Mouse (Mus musculus): ENCODE results near the gene F11. TPM values are rescaled to one million over a fixed set of nuclear protein-coding genes. Genes with fewer than 3 reads are reported as not detected.

Gene F11
- not detected for polyA plus RNA-seq (2021)

GRCm38 (mm10) chr8:45261920-45262319 lies at the start of gene F11:
TSS of gene F11 (minus strand) at chr8:45262031.
- no peak for TF ChIP-seq CTCF (IDR thresholded peaks at IDR 0.05)
- in situ Hi-C loops (cut with MboI; ENCODE audit: low pct_unique_long_range_greater_than_20kb): no loop called here
- no peaks in the 10 kb centered on the region for H3K27me3 ChIP-seq
- POLR2A ChIA-PET: no interaction called here
- ATAC-seq (no peak), DNase-seq (ENCODE audit: low read depth, low spot score) (no peak)
- CTCF ChIA-PET: no interaction called here

GRCm38 (mm10) chr8:45310967-45311366 lies 49.1 kb upstream of the F11 start:
- ChIA-PET CTCF (no interaction called here), POLR2A (no interaction called here)
- in situ Hi-C loops (cut with MboI; ENCODE audit: low pct_unique_long_range_greater_than_20kb): no loop called here
- no peaks in the 10 kb centered on the region for H3K27me3 ChIP-seq
- ATAC-seq: no peak
- TF ChIP-seq CTCF (IDR thresholded peaks at IDR 0.05): no peak
- no peak for DNase-seq (ENCODE audit: low read depth, low spot score)

- POLR2A ChIA-PET: no interaction called here
- no peaks in the 10 kb centered on the region for H3K27me3 ChIP-seq
- CTCF ChIA-PET: no interaction called here
- no peak for ATAC-seq
- in situ Hi-C loops (cut with MboI; ENCODE audit: low pct_unique_long_range_greater_than_20kb): no loop called here
- DNase-seq (ENCODE audit: low read depth, low spot score): no peak
- TF ChIP-seq CTCF (IDR thresholded peaks at IDR 0.05): no peak
These were observed 46.5 kb upstream of the F11 start, which contains the start of gene Gm45753 for GRCm38 (mm10) chr8:45308366-45308765. TSS of gene Gm45753 (minus strand) at chr8:45308466.

- no peak for TF ChIP-seq CTCF (IDR thresholded peaks at IDR 0.05)
- ChIA-PET POLR2A (no interaction called here), CTCF (no interaction called here)
- ATAC-seq (no peak), DNase-seq (ENCODE audit: low read depth, low spot score) (no peak)
- in situ Hi-C loops (cut with MboI; ENCODE audit: low pct_unique_long_range_greater_than_20kb): no loop called here
- H3K27me3 ChIP-seq: peaks cover 3% of the 10 kb centered on the region
These were observed 43.6 kb upstream of the F11 start for GRCm38 (mm10) chr8:45305479-45305878.

GRCm38 (mm10) chr8:45304354-45304753 lies 42.5 kb upstream of the F11 start:
- in situ Hi-C loops (cut with MboI; ENCODE audit: low pct_unique_long_range_greater_than_20kb): no loop called here
- ChIA-PET POLR2A (no interaction called here), CTCF (interaction anchor here (1.3 kb wide), 1 partner anchor 13 kb away, joined by 3 read pairs; no protein-coding TSS in a partner anchor)
- peaks cover 4% of the 10 kb centered on the region for H3K27me3 ChIP-seq
- TF ChIP-seq CTCF (IDR thresholded peaks at IDR 0.05): no peak
- ATAC-seq (no peak), DNase-seq (ENCODE audit: low read depth, low spot score) (no peak)

- no peak for TF ChIP-seq CTCF (IDR thresholded peaks at IDR 0.05)
- ChIA-PET POLR2A (no interaction called here), CTCF (interaction anchor here (0.8 kb wide), 1 partner anchor 66 kb away, joined by 3 read pairs; no protein-coding TSS in a partner anchor)
- ATAC-seq (no peak), DNase-seq (ENCODE audit: low read depth, low spot score) (no peak)
- H3K27me3 ChIP-seq: peaks cover 4% of the 10 kb centered on the region
- in situ Hi-C loops (cut with MboI; ENCODE audit: low pct_unique_long_range_greater_than_20kb): no loop called here
These were observed 40.6 kb upstream of the F11 start for GRCm38 (mm10) chr8:45302390-45302789.

- in situ Hi-C loops (cut with MboI; ENCODE audit: low pct_unique_long_range_greater_than_20kb): no loop called here
These were observed 33.4 kb upstream of the F11 start for GRCm38 (mm10) chr8:45295276-45295675.

GRCm38 (mm10) chr8:45294687-45295086 lies 32.9 kb upstream of the F11 start, which contains the start of gene Klkb1:
TSS of gene Klkb1 (minus strand) at chr8:45294859.
- TF ChIP-seq CTCF (IDR thresholded peaks at IDR 0.05): no peak
- H3K27me3 ChIP-seq: peaks cover 13% of the 10 kb centered on the region
- ATAC-seq: no peak
- POLR2A ChIA-PET: no interaction called here
- CTCF ChIA-PET: no interaction called here
- in situ Hi-C loops (cut with MboI; ENCODE audit: low pct_unique_long_range_greater_than_20kb): no loop called here
- DNase-seq (ENCODE audit: low read depth, low spot score): no peak

More at GRCm38 (mm10) chr8:45295276-45295675, 33.4 kb upstream of the F11 start:
- H3K27me3 ChIP-seq: peaks cover 13% of the 10 kb centered on the region
- ChIA-PET CTCF (no interaction called here), POLR2A (no interaction called here)
- TF ChIP-seq CTCF (IDR thresholded peaks at IDR 0.05): no peak
- DNase-seq (ENCODE audit: low read depth, low spot score) (no peak), ATAC-seq (no peak)

GRCm38 (mm10) chr8:45291790-45292189 lies 30.0 kb upstream of the F11 start:
- TF ChIP-seq CTCF (IDR thresholded peaks at IDR 0.05): no peak
- in situ Hi-C loops (cut with MboI; ENCODE audit: low pct_unique_long_range_greater_than_20kb): no loop called here
- peaks cover 32% of the 10 kb centered on the region for H3K27me3 ChIP-seq
- DNase-seq (ENCODE audit: low read depth, low spot score): no peak
- ChIA-PET POLR2A (no interaction called here), CTCF (no interaction called here)
- ATAC-seq: no peak

GRCm38 (mm10) chr8:45281630-45282029 lies 19.8 kb upstream of the F11 start:
- CTCF ChIA-PET: no interaction called here
- POLR2A ChIA-PET: no interaction called here
- no peak for ATAC-seq
- in situ Hi-C loops (cut with MboI; ENCODE audit: low pct_unique_long_range_greater_than_20kb): no loop called here
- peaks cover 1% of the 10 kb centered on the region for H3K27me3 ChIP-seq
- DNase-seq (ENCODE audit: low read depth, low spot score): no peak
- TF ChIP-seq CTCF (IDR thresholded peaks at IDR 0.05): no peak

GRCm38 (mm10) chr8:45277453-45277852 lies 15.6 kb upstream of the F11 start:
- POLR2A ChIA-PET: no interaction called here
- no peak for TF ChIP-seq CTCF (IDR thresholded peaks at IDR 0.05)
- peaks cover 12% of the 10 kb centered on the region for H3K27me3 ChIP-seq
- CTCF ChIA-PET: no interaction called here
- DNase-seq (ENCODE audit: low read depth, low spot score) (no peak), ATAC-seq (no peak)
- in situ Hi-C loops (cut with MboI; ENCODE audit: low pct_unique_long_range_greater_than_20kb): no loop called here

GRCm38 (mm10) chr8:45274317-45274716 lies 12.5 kb upstream of the F11 start:
- in situ Hi-C loops (cut with MboI; ENCODE audit: low pct_unique_long_range_greater_than_20kb): no loop called here
- peaks cover 26% of the 10 kb centered on the region for H3K27me3 ChIP-seq
- ATAC-seq: no peak
- no peak for TF ChIP-seq CTCF (IDR thresholded peaks at IDR 0.05)
- POLR2A ChIA-PET: no interaction called here
- no peak for DNase-seq (ENCODE audit: low read depth, low spot score)
- CTCF ChIA-PET: no interaction called here

All from Patski (cell line).